21 mouse cellular contexts compared by ENCODE assay signal in genomic region chr19:60845731-60846130, GRCm38 (mm10).
"Had no signal": no experiment of that assay in that cellular context is flagged by ENCODE, and none has a peak within 500 bp of the region (broad histone marks: within the 10 kb centered on the region; RNA-seq: fewer than 3 reads in every experiment).

No protein-coding gene starts in this region.

- H3K4me1 ChIP-seq: midbrain, embryonic 10.5 days; midbrain, embryonic 12.5 days; neural tube, embryonic 13.5 days; neural tube, embryonic 15.5 days; stomach, embryonic 15.5 days had no signal

- ATAC-seq: midbrain, embryonic 16.5 days had no signal

- H3K9ac ChIP-seq: lung, embryonic 14.5 days; midbrain, embryonic 12.5 days; neural tube, embryonic 13.5 days; neural tube, embryonic 15.5 days; stomach, embryonic 15.5 days had no signal

- DNase-seq: lung, adult 18-20 months; lung, embryonic 14.5 days; lung, postnatal 10 days; lung, postnatal 4 days; midbrain, embryonic 14.5 days; retina, postnatal 1 day; right cerebral cortex, adult 18-20 months; right cerebral cortex, postnatal 25 days; right cerebral cortex, postnatal 4 days; spleen, adult 18-20 months; thymus, adult 2 months; thymus, postnatal 25 days; thymus, postnatal 4 days had no signal

- H3K27ac ChIP-seq: midbrain, embryonic 10.5 days; midbrain, embryonic 12.5 days; neural tube, embryonic 13.5 days; neural tube, embryonic 15.5 days; stomach, embryonic 15.5 days; stomach, postnatal 0 days had no signal

- H3K4me2 ChIP-seq: lung, embryonic 14.5 days; midbrain, embryonic 12.5 days; neural tube, embryonic 13.5 days; neural tube, embryonic 15.5 days; stomach, embryonic 15.5 days had no signal

- H3K4me3 ChIP-seq: midbrain, embryonic 10.5 days; midbrain, embryonic 12.5 days; myocyte; neural tube, embryonic 13.5 days; neural tube, embryonic 15.5 days; stomach, embryonic 15.5 days had no signal

- H3K9me3 ChIP-seq: midbrain, embryonic 10.5 days; midbrain, embryonic 12.5 days; neural tube, embryonic 13.5 days; neural tube, embryonic 15.5 days; stomach, embryonic 15.5 days had no signal

- H3K27me3 ChIP-seq: midbrain, embryonic 12.5 days; neural tube, embryonic 13.5 days; neural tube, embryonic 15.5 days; stomach, embryonic 15.5 days had no signal
